Mouse (Mus musculus) ES-Bruce4 (cell line): ENCODE results near the gene Vegfa. TPM values are rescaled to one million over a fixed set of nuclear protein-coding genes. Genes with fewer than 3 reads are reported as not detected.

Experiments
- H3K27ac ChIP-seq: 2 replicates; pipeline ENCODE4 v1.5.1; 2012; ENCODE audit warnings: low read length, inconsistent platforms; ENCODE audit not compliant: insufficient read depth
- H3K27me3 ChIP-seq: 2 replicates; pipeline ENCODE4 v1.6.1; 2012; ENCODE audit warnings: mild to moderate bottlenecking, low read length, inconsistent platforms; ENCODE audit not compliant: control insufficient read depth, poor library complexity, insufficient read depth, severe bottlenecking
- H3K36me3 ChIP-seq: 2 replicates; pipeline ENCODE4 v1.6.1; 2012; ENCODE audit warnings: inconsistent platforms, mild to moderate bottlenecking, low read length, moderate library complexity; ENCODE audit not compliant: control insufficient read depth, poor library complexity, insufficient read depth, severe bottlenecking
- H3K4me1 ChIP-seq: one replicate; pipeline ENCODE4 v1.8.1; 2011; ENCODE audit warnings: low read length; ENCODE audit not compliant: control insufficient read depth, insufficient read depth
- H3K4me3 ChIP-seq: 2 replicates; pipeline ENCODE4 v1.5.1; 2011; ENCODE audit warnings: low read depth, mild to moderate bottlenecking, low read length
- H3K9ac ChIP-seq: 2 replicates; pipeline ENCODE4 v1.6.1; 2012; ENCODE audit warnings: low read depth, mild to moderate bottlenecking, inconsistent platforms; ENCODE audit not compliant: poor library complexity, severe bottlenecking
- H3K9me3 ChIP-seq: replicated peaks from 2 replicates; pipeline ENCODE4 v1.6.1; 2012; ENCODE audit warnings: mild to moderate bottlenecking, low read length, inconsistent platforms; ENCODE audit not compliant: control insufficient read depth, poor library complexity, insufficient read depth, severe bottlenecking
- CTCF ChIP-seq: IDR thresholded peaks from one replicate; pipeline ENCODE4 v1.8.1; 2011; ENCODE audit warnings: low read depth, low read length
- EP300 ChIP-seq: IDR thresholded peaks from 2 replicates; pipeline ENCODE4 v1.6.1; 2011; ENCODE audit warnings: low read depth, low read length; ENCODE audit not compliant: insufficient read depth
- POLR2A ChIP-seq: IDR thresholded peaks from one replicate; pipeline ENCODE4 v1.8.1; 2011; ENCODE audit warnings: low read length; ENCODE audit not compliant: insufficient read depth
- polyA plus RNA-seq: library from polyadenylated mRNA; stranded (reverse); fragments of >200 nt; gene quantifications from 2 replicates; pipeline ENCODE4 v1.2.4, GENCODE M21; 2011; ENCODE audit warnings: low read depth; ENCODE audit not compliant: missing spikeins, insufficient read depth, insufficient read length

Gene Vegfa
- polyA plus RNA-seq, 1 experiment, result 76.2 TPM

GRCm38 (mm10) chr17:46038906-46039305 lies 6.7 kb upstream of the Vegfa start:
- H3K27ac ChIP-seq, result no peak overlapping the region
- H3K36me3 ChIP-seq, result no peaks in the 10 kb centered on the region
- no peak overlapping the region for H3K4me3 ChIP-seq
- H3K9me3 ChIP-seq, result no peaks in the 10 kb centered on the region
- H3K4me1 ChIP-seq, result no peaks in the 10 kb centered on the region
- H3K27me3 ChIP-seq, result no peaks in the 10 kb centered on the region
- no peak overlapping the region for H3K9ac ChIP-seq
- TF ChIP-seq CTCF, result peak; percentile 26
- no peak for TF ChIP-seq EP300
- TF ChIP-seq POLR2A, result no peak

GRCm38 (mm10) chr17:46036400-46036799 lies 4.2 kb upstream of the Vegfa start:
- 0 out of 2 replicates have a peak, but pooled peaks cover 3% of the 10 kb centered on the region for H3K27me3 ChIP-seq
- H3K27ac ChIP-seq, result no peak overlapping the region
- no peaks in the 10 kb centered on the region for H3K36me3 ChIP-seq
- no peak overlapping the region for H3K4me3 ChIP-seq
- no peaks in the 10 kb centered on the region for H3K4me1 ChIP-seq
- TF ChIP-seq EP300, result no peak
- TF ChIP-seq POLR2A, result no peak
- TF ChIP-seq CTCF, result no peak
- no peaks in the 10 kb centered on the region for H3K9me3 ChIP-seq
- H3K9ac ChIP-seq, result no peak overlapping the region

GRCm38 (mm10) chr17:46034110-46034509 lies 1.9 kb upstream of the Vegfa start:
- Histone ChIP-seq H3K27me3 (0 out of 2 replicates have a peak, but pooled peaks cover 3% of the 10 kb centered on the region), H3K9ac (no peak overlapping the region), H3K36me3 (no peaks in the 10 kb centered on the region), H3K27ac (no peak overlapping the region), H3K4me1 (no peaks in the 10 kb centered on the region), H3K4me3 (no peak overlapping the region), H3K9me3 (no peaks in the 10 kb centered on the region)
- TF ChIP-seq POLR2A (no peak), CTCF (no peak), EP300 (no peak)

GRCm38 (mm10) chr17:46033607-46034006 lies 1.4 kb upstream of the Vegfa start:
- no peak for TF ChIP-seq CTCF
- no peak for TF ChIP-seq EP300
- Histone ChIP-seq H3K36me3 (no peaks in the 10 kb centered on the region), H3K27ac (no peak overlapping the region), H3K9me3 (no peaks in the 10 kb centered on the region), H3K4me3 (no peak overlapping the region), H3K27me3 (0 out of 2 replicates have a peak, but pooled peaks cover 3% of the 10 kb centered on the region), H3K4me1 (no peaks in the 10 kb centered on the region), H3K9ac (no peak overlapping the region)

- TF ChIP-seq POLR2A (no peak), CTCF (no peak), EP300 (no peak)
- no peak overlapping the region for H3K9ac ChIP-seq
- no peaks in the 10 kb centered on the region for H3K36me3 ChIP-seq
- no peak overlapping the region for H3K27ac ChIP-seq
- H3K9me3 ChIP-seq, result no peaks in the 10 kb centered on the region
- no peak overlapping the region for H3K4me3 ChIP-seq
- 0 out of 2 replicates have a peak, but pooled peaks cover 3% of the 10 kb centered on the region for H3K27me3 ChIP-seq
- H3K4me1 ChIP-seq, result no peaks in the 10 kb centered on the region
Measured at GRCm38 (mm10) chr17:46033122-46033521, 953 bp upstream of the Vegfa start.

- Histone ChIP-seq H3K27me3 (0 out of 2 replicates have a peak, but pooled peaks cover 3% of the 10 kb centered on the region), H3K27ac (no peak overlapping the region), H3K4me3 (peak overlapping the region; percentile 80), H3K9ac (peak overlapping the region; percentile 94), H3K36me3 (no peaks in the 10 kb centered on the region), H3K4me1 (no peaks in the 10 kb centered on the region), H3K9me3 (no peaks in the 10 kb centered on the region)
- TF ChIP-seq EP300 (0 out of 2 replicates have a peak, but pooled peaks have one; percentile 14), POLR2A (peak; percentile 47), CTCF (no peak)
Measured at GRCm38 (mm10) chr17:46031621-46032211, 453 bp downstream of the Vegfa start.
